Mouse (Mus musculus) gastrocnemius, postnatal 10 days (tissue): Measurements from ENCODE around the gene Coq2. TPM values are rescaled to one million over a fixed set of nuclear protein-coding genes. Genes with fewer than 3 reads are reported as not detected.

Experiments
- DNase-seq: peaks from one replicate; pipeline ENCODE4 v3.0.0; 2021; ENCODE audit warnings: mixed read lengths
- total RNA-seq, 2 experiments: library from RNA; stranded (reverse); gene quantifications; 2 replicates each; pipeline ENCODE4 v1.2.3; 2021

Gene Coq2
- total RNA-seq, 2 experiments from 2014 or later = 41.1 to 45.0 TPM

DNA sequence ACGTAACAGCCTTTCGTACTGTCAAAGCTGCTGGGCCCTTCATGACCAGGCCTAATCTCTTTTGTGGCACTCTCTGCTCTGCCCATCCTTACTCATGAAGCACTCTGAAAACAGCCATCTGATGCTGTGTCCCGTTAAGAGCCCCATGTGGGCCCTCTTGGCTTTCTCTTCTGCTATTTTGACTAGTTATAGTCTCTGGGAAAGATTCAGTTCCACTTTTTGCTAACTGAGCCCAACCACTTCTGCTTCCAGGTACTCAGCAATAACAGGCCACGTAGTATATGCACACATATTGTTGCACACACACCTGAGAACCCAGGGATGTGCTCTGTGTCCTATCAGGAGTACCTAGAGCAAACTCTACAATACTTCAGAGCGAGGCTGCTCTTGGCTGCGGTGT lies 11.9 kb downstream of the Coq2 start:
- DNase-seq = no peak

DNA sequence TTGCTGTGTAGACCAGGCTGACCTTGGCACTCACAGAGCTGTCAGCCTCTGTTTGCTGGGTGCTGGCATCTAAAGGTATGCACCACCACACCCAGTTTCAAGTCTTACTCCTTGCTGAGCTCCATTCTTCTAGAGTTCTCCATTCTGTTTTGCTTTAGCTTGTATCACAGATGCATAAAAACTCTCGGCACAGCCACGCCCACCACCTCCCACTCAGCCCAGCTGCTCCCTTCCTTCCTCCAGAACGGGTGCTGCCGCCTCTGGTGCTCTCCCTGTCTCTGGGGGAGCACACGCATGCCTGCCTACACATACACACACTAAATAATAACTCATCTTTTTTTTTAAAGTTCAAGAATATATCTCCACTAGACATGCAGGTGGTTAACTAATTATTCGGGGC lies 16.5 kb downstream of the Coq2 start:
- DNase-seq = no peak

DNA sequence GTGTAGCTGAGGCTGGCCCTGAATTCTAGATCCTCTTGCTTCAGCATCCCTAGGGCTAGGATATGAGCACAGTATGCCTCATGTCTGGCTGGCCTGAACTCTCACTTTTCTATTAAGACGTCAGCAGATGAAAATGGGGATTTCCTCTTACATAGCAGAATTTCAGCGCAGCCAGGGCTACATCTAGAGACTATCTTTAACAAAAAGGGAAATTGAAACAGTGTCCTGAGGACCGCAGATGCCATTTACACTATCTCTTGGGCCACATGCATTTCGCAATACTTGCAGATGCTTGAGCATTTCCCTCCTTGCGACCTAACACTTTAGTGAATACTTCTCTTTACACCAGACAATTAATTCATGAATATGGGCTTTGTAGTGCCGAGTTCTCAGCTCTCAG lies 18.6 kb downstream of the Coq2 start:
- DNase-seq = no peak

DNA sequence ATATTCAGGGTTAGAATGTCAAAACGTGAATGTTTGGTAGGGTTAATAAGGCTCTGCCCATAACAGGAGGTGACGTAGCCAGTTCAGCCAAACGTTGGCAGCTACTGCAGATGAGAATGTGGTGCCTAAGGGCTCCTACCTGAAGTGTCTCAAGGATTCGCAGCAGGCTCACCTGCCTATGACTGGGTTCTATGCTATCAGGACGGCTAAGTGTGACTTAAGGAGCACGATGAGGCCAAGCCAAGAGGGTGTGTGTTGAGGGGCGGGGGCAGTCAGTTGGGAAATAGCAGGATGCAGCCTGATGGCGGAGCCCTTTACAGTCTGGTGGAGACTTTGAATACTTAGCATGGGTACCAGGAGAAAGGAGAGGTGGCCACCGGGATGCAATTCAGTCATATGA lies 22.6 kb downstream of the Coq2 start:
- no peak for DNase-seq

DNA sequence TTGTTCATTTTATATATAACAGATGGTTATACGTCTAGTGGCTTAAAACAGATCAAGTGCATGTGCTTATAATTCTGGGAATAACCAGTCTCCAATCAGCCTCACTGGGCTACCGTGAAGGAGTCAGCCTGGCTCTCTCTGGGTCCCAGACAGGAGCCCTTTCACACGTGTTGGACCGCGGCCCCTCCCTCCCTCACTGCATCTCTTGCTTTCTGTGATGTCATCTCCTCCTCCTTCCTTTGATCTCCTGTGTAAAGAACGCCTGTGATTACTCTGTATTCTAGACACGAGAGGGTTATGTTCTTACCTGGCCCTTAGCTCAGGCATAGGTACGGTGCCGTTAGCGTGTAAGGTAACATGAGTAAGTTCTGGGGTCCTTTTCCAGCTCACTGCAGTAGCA lies 23.5 kb downstream of the Coq2 start:
- DNase-seq = no peak

DNA sequence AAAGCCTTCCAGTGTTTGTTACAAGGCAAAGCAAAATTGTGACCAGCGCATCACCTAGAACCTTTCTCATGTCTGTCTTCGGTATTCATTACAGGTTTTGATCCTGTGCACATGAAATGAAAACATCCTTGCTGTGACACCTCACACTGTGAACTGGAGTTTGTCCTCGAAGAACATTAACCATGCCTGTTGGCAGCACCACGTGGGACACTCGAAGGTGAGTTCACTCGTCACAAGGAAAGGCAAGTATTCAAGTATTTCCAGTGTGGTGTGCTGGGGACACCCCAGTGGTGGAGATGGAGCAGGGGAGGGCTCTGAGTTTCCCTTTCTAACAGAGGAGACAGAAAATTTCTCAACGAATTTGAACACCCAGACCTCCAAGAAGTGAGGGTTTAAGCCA lies 24.0 kb downstream of the Coq2 start:
- DNase-seq = no peak

DNA sequence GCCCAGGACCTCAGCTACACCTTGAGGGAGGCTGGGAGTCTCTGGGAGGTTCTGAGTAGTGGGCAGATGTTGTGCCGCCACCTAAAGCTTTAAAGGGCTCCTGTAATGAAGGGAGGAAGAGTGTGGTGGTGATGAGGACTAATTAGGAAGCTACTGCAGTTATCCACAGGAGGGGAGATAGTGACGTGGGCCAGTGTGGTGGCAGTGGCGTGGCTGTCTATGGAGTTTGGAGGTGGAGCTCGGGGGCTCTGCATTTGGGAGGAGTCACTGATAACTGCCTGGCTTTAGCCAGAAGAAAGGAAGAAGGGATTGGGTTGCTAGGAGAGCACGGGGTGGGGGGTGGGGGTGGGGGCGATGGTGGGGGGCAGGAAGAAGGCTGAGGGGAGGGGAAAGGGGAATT lies 26.4 kb downstream of the Coq2 start:
- no peak for DNase-seq

DNA sequence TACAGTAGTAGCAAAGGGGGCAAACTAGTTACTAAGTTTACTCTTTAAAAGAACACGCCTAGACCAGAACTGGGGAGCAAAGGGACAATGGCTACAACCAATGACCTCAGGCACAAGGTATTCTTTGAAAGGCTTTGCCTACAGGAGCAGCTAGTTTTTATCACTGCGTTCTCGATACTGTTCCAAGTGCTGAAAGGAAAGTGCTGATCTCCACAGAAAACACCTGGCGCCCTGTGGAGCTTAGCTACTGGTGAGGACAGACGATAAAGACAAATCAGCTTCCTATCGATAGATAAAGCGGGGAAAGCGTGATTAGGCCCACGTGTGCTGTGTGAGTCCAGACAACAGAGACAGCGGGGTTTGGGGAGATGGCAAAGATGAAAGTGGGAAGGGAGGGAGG lies 26.9 kb downstream of the Coq2 start:
- DNase-seq = no peak

DNA sequence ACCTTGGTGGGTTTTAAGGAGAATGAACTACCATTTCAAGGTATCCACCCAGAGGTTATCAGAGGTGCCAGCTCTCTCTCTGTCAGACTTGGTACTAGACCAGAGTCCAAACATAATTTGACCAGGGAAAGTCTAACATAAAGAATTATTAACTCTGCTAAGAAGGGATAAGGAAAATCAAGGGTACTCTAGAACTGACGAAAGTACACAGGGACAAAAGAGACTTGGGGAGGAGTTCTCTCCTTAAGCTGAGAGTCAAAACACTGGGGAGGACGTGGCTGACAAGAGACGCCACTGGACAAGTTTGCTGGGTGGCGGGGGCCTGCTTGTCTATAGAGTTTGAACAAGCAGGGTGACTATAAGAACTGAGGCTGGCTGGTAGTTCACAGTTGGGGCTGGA lies 28.4 kb downstream of the Coq2 start:
- no peak for DNase-seq

DNA sequence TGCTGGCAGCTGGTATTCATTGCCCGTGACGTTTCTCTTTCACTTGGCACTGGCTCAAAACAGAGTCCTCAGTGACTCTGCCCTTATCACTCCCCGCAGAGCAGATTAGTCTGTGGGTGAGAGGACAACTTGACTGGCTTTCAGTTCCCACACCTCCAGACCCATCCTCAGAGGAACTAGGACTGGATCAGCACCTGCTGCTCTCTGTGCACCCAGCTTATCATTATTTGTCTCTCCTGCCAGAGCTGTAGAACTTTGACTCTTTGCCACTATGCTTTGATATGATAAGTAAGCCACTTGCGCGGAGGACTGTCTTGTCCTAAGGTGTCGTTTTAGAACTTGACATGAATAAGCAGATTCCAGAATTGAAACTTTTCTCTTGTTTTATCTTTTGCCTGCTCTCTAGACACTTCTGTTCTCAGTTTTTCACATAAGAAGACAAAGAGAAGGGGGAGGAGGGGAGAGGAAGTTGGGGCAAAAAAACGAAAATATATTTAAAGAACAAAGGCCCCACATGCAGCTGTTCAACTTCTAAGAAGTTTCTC lies 30.9 kb downstream of the Coq2 start:
- no peak for DNase-seq

DNA sequence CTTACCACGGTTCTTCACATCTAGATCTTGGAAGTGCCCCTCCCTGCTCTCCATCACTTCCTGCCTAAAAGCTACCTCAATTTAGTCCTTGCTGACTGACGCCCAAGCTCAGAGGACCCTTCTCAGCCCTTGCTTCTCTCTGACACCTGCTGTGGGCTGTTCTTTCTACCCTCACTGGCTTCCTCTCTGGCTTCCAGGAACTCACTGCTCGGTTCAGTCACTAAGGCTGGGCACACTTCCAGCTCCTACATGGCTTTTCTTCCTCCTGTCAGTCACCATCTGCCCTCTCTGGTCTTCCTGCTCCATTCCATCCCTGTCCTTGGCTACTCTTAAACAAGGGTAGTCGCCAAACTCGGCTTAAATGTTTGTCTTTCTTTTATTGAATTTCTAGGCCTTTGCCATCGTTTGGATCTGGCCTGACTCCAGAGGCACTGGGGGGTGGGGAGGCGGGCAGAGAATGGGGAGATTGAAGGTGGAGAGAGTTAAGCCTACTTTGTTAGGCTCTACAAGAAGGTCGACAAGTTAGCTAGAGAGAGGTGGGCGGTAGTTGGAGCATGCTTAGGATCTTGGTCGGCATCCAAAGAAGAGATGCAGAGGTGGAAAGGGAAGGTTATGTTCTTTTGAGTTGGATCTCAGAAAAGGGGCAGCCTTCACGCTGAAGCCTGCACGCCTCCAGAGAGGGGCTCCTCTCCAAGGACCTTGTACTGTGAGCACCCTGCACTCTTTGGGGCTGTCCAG lies 31.5 kb downstream of the Coq2 start:
- no peak for DNase-seq

DNA sequence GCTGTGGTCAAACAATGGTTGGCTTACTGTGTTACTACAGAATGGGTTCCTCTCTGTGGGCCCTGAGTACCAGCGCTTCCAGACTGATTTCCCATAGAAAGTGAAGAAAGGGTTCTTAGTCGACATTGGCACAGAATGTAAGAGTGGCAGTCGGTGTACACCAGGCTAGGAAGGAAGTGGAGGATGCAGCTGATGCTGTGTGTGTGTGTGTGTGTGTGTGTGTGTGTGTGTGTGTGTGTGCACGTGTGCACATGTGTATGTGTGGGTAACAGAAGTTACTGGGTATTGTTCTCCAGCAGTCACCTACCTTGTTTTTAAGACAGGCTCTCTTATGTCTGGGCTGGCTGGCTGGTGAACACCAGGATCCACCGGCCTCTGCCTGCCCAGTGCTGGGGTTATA lies 32.6 kb downstream of the Coq2 start:
- no peak for DNase-seq

DNA sequence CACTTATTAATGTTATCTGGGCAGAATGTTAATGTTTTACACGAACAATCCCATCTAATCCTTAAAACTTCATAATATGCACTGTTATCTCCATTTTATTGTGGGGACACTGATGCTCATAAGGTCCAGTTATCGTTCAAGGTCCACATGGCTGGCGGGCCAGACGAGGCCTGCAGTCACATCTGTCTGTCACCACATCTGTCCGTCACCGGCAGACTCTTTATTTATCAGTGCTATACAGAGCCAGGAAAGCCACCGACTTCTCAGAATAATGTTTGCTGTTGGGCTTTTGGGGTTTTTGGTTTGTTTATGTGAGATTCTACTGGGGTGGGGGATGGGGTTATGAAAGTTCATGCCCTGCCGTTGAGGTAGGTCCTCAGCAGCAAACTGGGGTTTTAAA lies 36.5 kb downstream of the Coq2 start:
- DNase-seq = no peak

DNA sequence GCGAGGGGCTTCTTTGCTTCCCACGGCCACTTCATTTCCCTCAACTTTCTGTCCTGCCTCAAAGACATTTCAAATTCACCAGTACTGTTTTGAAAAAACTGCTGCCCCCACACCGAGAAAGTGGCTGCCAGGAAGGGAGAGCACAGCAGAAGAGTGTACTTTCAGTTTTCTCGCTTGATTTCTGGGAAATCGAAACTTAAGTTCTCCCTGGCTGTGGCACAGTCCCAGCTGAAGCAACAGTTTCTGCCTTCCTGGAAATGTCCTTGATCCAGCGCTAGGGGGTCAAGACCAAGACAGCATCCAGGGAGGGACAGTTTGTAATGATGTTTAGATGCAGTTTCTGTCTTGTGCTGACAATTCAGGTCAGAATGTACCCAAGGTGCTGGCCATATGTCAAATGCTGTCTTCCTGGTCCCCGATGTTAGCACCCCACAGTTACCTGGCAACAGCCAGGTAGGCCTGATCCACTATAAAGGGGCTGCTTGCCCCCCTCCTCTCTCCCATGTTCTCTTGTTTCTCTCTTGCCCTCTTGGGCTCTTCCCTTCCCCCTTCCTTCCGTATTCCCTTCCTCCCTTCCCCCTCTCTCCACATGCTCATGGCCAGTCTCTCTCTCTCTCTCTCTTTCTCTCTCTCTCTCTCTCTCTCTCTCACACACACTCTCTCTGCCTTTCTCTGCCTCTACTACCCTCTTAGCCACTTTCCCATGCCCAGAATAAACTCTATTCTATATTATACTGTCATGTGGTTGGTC lies 38.0 kb downstream of the Coq2 start:
- DNase-seq = peak; percentile 22

DNA sequence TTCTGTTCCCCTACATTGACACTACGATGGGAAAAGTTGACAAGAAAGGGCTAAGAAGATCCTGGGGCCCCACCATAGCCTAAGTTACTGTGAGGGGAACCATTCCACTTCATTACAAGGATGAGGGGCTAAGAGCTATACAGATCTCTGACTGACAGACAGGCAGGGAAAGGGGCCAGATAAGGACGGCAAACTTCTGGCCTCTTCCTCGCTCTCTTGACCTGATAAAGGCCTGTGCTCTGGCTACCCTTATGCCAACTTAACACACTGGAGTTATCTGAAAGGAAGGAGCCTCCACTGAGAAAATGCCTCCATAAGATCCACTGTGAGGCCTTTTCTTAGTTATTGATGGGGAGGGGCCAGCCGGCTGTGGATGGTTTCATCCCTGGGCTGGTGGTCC lies 39.0 kb downstream of the Coq2 start:
- no peak for DNase-seq

DNA sequence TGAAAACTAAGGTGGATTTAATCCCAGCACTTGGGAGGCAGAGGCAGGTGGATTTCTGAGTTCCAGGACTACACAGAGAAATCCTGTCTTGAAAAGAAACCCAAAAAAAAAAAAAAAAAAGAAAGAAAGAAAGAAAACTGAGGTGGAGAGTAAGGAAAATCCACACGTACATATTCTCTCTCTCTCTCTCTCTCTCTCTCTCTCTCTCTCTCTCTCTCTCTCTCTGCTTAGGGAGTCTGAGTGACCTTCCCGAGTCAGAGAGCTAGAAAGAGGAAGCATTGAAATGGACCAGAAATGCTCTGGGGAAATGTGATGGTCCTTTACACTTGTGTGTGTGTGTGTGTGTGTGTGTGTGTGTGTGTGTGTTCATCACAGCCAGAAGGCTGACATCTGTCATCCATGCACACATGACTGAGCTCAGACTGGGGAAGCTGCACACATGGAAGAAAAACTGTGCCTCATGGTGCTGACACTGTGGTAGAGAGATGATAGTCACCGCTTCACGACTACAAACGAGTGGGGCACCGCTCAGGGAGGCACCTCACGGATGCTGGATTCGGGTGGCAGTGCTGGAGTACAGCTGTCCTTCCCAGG lies 40.0 kb downstream of the Coq2 start:
- no peak for DNase-seq

DNA sequence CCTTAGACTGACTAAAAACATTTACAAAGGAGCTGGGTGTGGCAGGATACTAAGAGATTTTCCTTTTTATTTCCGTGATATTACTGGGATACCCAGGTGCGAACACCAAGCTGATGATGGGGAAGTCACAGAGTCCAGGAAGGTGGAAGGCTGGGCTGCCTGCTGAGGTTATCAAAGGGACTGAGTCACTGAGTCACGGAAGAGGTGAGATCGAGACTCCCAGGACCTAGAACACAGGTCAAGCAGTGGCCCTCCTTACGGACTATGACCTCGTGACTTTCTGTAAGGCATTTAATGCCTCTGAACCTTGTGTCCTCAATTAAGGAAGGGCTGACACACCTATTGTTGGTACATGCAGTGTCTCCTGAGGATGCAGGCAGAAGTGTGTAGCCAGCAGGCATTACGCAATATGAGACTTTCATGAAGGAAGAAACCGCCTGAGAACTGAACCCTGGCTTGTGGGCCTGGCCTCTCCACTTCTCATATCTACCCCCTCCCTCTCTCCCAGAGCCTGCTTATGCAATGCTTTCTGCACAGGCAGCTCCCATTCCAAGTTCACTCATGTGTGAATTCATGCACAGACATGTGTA lies 42.3 kb downstream of the Coq2 start:
- no peak for DNase-seq

DNA sequence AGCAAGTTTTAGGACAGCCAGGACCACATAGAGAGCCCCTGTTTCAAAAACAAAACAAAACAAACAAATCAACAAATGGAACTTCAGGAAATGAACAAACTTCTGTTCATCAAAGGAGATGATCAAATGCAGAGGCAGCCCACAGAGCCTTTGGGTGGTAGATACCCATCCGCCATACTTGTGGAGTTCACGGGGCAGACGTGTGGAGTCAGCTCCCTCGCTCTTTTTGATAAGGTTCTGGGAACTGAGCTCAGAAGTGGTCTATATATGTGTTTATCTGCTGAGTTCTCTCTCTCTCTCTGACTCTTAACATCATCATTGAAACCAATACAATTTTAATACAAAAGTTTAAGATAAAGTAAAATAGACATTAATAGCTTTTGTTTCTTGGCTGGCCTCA lies 46.1 kb downstream of the Coq2 start:
- no peak for DNase-seq

DNA sequence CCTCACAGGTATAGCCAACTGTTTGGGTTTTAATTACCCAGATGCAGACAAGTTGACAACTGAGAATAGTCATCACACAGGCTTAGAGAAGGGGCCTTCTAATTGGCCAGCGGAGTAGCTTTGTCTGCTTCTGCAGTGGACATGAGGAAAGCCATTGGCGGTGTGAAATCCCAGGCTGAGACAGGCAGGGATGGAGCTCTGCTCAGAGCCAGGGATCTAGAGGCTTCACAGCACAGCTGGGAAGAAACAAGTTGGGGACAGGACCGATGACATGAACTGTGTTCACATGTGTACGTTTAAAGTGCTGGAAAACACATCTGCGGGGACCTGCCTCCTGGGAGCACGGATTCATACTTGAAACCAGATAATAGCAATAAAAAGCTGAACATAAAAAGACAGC lies 48.4 kb downstream of the Coq2 start:
- no peak for DNase-seq

DNA sequence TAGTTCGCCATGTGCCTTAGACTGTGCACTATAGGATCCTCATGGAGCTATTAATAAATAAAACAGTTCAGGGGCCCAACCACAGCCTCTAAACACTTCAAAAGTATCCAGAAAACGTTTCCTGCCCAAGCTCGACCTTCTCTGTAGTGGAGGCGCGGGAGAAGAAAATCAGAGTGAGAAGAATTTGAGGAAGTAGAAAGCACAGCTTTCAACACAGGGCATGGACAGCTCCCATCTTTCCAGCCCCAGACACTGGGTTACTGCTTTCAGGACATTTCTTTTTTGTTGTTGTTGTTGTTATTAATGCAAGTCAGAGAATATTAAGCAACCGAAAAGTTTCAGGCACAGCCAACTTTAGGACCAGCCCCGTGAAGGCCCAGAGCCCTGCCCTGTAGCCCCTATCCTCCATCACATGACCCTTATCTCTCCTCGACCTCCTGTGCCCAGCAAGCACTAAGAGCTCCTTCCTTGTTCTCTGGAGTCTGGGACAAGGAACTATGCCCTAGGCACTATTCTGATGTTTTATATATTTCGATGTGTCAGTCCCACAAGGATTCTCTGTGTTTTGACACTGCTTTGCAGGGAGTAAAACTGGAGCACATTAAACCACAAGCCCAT lies 50.1 kb downstream of the Coq2 start:
- no peak for DNase-seq

DNA sequence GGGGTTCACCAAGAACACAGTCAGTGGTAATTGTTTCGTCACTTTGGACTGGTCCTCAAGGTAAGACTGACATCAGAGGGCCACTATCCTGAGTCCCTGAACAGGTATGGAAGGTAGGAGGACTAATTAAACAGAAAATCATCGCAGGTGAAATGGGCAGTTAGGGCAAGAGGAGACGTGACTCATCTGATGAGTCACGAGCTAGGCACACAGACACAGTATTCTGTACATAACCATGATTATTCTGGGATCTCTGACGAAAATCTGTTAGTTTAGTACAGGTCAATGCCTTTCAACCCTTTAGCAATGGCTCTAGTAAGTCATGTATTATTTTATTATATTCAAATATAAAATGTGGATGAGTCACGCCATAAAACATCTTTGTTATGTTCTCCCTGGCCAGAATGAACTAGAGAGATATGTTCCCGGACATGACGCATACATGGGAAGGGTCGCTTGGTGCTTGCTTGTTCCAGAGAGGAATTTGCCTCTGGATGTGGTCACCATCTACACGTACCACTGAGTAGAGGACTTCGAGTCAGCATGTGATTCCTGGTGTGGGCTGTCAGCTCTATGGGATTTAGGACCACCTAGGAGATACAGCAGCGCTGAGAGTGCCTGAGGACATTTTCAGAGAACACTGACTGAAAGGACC lies 52.3 kb downstream of the Coq2 start:
- no peak for DNase-seq

DNA sequence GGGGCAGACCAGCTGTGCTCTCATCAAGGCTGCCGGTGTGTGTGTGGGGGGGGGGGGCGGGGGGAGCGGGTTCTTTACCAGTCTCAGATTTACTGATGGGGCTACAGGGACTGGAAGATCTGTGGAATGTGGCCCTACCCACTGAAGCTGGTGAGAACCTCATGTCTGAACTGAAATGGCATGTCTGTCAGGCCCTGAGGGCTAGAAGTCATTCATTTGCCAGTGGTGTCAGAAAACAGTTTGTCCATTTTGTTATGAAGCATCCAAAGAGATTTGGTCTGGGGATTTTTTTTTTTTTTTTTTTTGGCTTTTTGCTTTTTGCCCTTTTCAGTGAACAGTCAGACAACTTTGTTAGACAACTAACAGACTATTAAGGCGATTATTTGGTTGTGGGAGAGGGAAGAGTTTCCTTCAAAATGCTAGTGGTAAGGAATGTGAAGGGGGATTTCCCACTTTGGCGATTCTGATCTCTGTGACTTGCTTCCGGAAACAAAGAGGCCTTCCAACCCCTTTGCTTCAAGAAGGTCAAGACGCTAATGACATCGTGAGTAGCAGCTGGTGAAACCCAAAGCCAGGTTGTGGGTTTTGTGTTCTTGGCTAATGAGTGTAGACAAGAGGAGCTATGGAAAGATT lies 52.9 kb downstream of the Coq2 start:
- DNase-seq = no peak
